ENCODE assay signal across 16 mouse cellular contexts in genomic region chr3:40491742-40492141, GRCm38 (mm10). TPM values are rescaled to one million over a fixed set of nuclear protein-coding genes. Genes with fewer than 3 reads are reported as not detected.
DNase-seq lines count a peak whose midpoint lies in the region; ATAC-seq and TF ChIP-seq lines count a peak whose summit lies in the region.
"Had no signal": no experiment of that assay in that cellular context is flagged by ENCODE, and none has a peak within 500 bp of the region (broad histone marks: within the 10 kb centered on the region; RNA-seq: fewer than 3 reads in every experiment).

No protein-coding gene starts in this region.

- H3K4me3 ChIP-seq in kidney, postnatal 0 days (replicated peaks; ENCODE audit: low read depth, low read length), result no peak overlapping the region
- H3K4me3 ChIP-seq in thymus, adult 2 months (ENCODE audit: control insufficient read depth, insufficient read depth, low read length), result no peak overlapping the region
- no peak overlapping the region for H3K4me3 ChIP-seq in neural tube, embryonic 15.5 days (replicated peaks)
- H3K4me3 ChIP-seq: embryonic facial prominence, embryonic 15.5 days; hindbrain, embryonic 15.5 days; liver, embryonic 15.5 days; midbrain, embryonic 12.5 days; neural tube, embryonic 13.5 days had no signal

- H3K9ac ChIP-seq in kidney, postnatal 0 days (ENCODE audit: low read depth, low read length), result no peak overlapping the region
- no peak overlapping the region for H3K9ac ChIP-seq in neural tube, embryonic 15.5 days (replicated peaks)
- H3K9ac ChIP-seq: embryonic facial prominence, embryonic 15.5 days; hindbrain, embryonic 15.5 days; liver, embryonic 15.5 days; midbrain, embryonic 12.5 days; neural tube, embryonic 13.5 days had no signal

- no peak overlapping the region for H3K27ac ChIP-seq in kidney, postnatal 0 days
- no peak overlapping the region for H3K27ac ChIP-seq in thymus, adult 2 months (ENCODE audit: control insufficient read depth, insufficient read depth, low read length)
- H3K27ac ChIP-seq in neural tube, embryonic 15.5 days (replicated peaks), result no peak overlapping the region
- H3K27ac ChIP-seq: embryonic facial prominence, embryonic 15.5 days; hindbrain, embryonic 15.5 days; liver, embryonic 15.5 days; midbrain, embryonic 12.5 days; neural tube, embryonic 13.5 days had no signal

- TF ChIP-seq CTCF in kidney, postnatal 0 days (IDR thresholded peaks at IDR 0.05; ENCODE audit: low read depth), result peak; percentile 40
- TF ChIP-seq CTCF in thymus, adult 2 months (IDR thresholded peaks at IDR 0.05; ENCODE audit: borderline replicate concordance, control insufficient read depth, extremely low read depth, insufficient read depth, low read length, poor library complexity), result peak; percentile 32; the same call in 1 of the 2 replicates

- H3K9me3 ChIP-seq in kidney, postnatal 0 days (replicated peaks; ENCODE audit: low read length), result no peaks in the 10 kb centered on the region
- H3K9me3 ChIP-seq in neural tube, embryonic 15.5 days (replicated peaks), result no peaks in the 10 kb centered on the region
- H3K9me3 ChIP-seq: embryonic facial prominence, embryonic 15.5 days; hindbrain, embryonic 15.5 days; liver, embryonic 15.5 days; midbrain, embryonic 12.5 days; neural tube, embryonic 13.5 days had no signal

- DNase-seq in kidney, postnatal 0 days (ENCODE audit: low spot score), result no peak
- no peak for DNase-seq in kidney, postnatal 14 days
- peak; percentile 8 for DNase-seq in thymus, adult 2 months
- no peak for DNase-seq in thymus, adult 18-20 months
- peak; percentile 63 for DNase-seq in R1 (ENCODE audit: low read depth, low spot score)
- no peak for DNase-seq in cerebellum, postnatal 4 days (ENCODE audit: low spot score in 2 of 2)
- DNase-seq: adrenal gland, postnatal 25 days; cerebellum, adult 9-11 months; kidney, postnatal 25 days; right cerebral cortex, postnatal 25 days had no signal

- WGBS in kidney, postnatal 0 days, result 91% methylated on average over 3 of the region's 3 CpGs
- 92% methylated on average over 3 of the region's 3 CpGs for WGBS in thymus, adult 2 months
- 93% methylated on average over 3 of the region's 3 CpGs for WGBS in neural tube, embryonic 15.5 days

- H3K36me3 ChIP-seq in kidney, postnatal 0 days (ENCODE audit: insufficient read depth, low read length), result no peaks in the 10 kb centered on the region
- no peaks in the 10 kb centered on the region for H3K36me3 ChIP-seq in thymus, adult 2 months (ENCODE audit: control insufficient read depth, insufficient read depth, low read length)
- no peaks in the 10 kb centered on the region for H3K36me3 ChIP-seq in neural tube, embryonic 15.5 days
- H3K36me3 ChIP-seq: embryonic facial prominence, embryonic 15.5 days; hindbrain, embryonic 15.5 days; liver, embryonic 15.5 days; midbrain, embryonic 12.5 days; neural tube, embryonic 13.5 days had no signal

- no peak for ATAC-seq in kidney, postnatal 0 days (replicated peaks; ENCODE audit: low FRiP score, low read depth)
- ATAC-seq in neural tube, embryonic 15.5 days (ENCODE audit: low FRiP score), result no peak

- no peaks in the 10 kb centered on the region for H3K4me1 ChIP-seq in kidney, postnatal 0 days (replicated peaks; ENCODE audit: insufficient read depth, low read length)
- H3K4me1 ChIP-seq in thymus, adult 2 months (replicated peaks; ENCODE audit: control insufficient read depth, insufficient read depth, low read length), result no peaks in the 10 kb centered on the region
- H3K4me1 ChIP-seq in neural tube, embryonic 15.5 days, result no peaks in the 10 kb centered on the region
- H3K4me1 ChIP-seq: embryonic facial prominence, embryonic 15.5 days; hindbrain, embryonic 15.5 days; liver, embryonic 15.5 days; midbrain, embryonic 12.5 days; neural tube, embryonic 13.5 days had no signal

- H3K4me2 ChIP-seq in kidney, postnatal 0 days (ENCODE audit: low read length), result no peak overlapping the region
- no peak overlapping the region for H3K4me2 ChIP-seq in neural tube, embryonic 15.5 days
- H3K4me2 ChIP-seq: embryonic facial prominence, embryonic 15.5 days; hindbrain, embryonic 15.5 days; liver, embryonic 15.5 days; midbrain, embryonic 12.5 days; neural tube, embryonic 13.5 days had no signal

- TF ChIP-seq POLR2A in thymus, adult 2 months (IDR thresholded peaks at IDR 0.05; ENCODE audit: control insufficient read depth, extremely low read depth, insufficient read depth, low read length, poor library complexity), result no peak

- no peaks in the 10 kb centered on the region for H3K27me3 ChIP-seq in kidney, postnatal 0 days (ENCODE audit: insufficient read depth, low read length)
- no peaks in the 10 kb centered on the region for H3K27me3 ChIP-seq in thymus, adult 2 months (ENCODE audit: control insufficient read depth, insufficient read depth, low read length)
- no peaks in the 10 kb centered on the region for H3K27me3 ChIP-seq in neural tube, embryonic 15.5 days (replicated peaks)
- H3K27me3 ChIP-seq: embryonic facial prominence, embryonic 15.5 days; hindbrain, embryonic 15.5 days; liver, embryonic 15.5 days; midbrain, embryonic 12.5 days; neural tube, embryonic 13.5 days had no signal

RNA-seq across cellular contexts. Expression of gene Intu, which starts 39.3 kb away (rescaled TPM):
- 2.0 and 2.3 TPM in 2 replicates for polyA plus RNA-seq in kidney, postnatal 0 days (2015; fragmentation: Nextera tagmentation; extraction: Ambion mirVana)
- polyA plus RNA-seq in thymus, adult 2 months (2012; rRNA removed), result 2.1 TPM in 2 replicates
- polyA plus RNA-seq in neural tube, embryonic 15.5 days (2015; fragmentation: Nextera tagmentation; extraction: Ambion mirVana), result 2.1 and 2.8 TPM in 2 replicates

Comparison
In these comparisons a context has a peak if more than half of its experiments do, and no peak if none do; other contexts are left out.
1. DNase-seq: peak in thymus, adult 2 months (single experiment) and R1 (single experiment); none in kidney, postnatal 0 days (single experiment), kidney, postnatal 14 days (single experiment), thymus, adult 18-20 months (0 of 2) and cerebellum, postnatal 4 days (0 of 2).